Mouse (Mus musculus) spleen, adult 2 months (tissue): ENCODE data around the gene Lypd8.

Experiments
- CTCF ChIP-seq: fragments of 200-500 bp; IDR thresholded peaks from 2 replicates; pipeline ENCODE4 v1.5.1; 2011; ENCODE audit warnings: mild to moderate bottlenecking, inconsistent platforms; ENCODE audit not compliant: insufficient read depth, insufficient read length, insufficient replicate concordance; ENCODE audit errors: extremely low read depth
- POLR2A ChIP-seq: fragments of 200-500 bp; IDR thresholded peaks from 2 replicates; pipeline ENCODE4 v1.6.1; 2011; ENCODE audit warnings: low read depth, low read length, inconsistent platforms

DNA sequence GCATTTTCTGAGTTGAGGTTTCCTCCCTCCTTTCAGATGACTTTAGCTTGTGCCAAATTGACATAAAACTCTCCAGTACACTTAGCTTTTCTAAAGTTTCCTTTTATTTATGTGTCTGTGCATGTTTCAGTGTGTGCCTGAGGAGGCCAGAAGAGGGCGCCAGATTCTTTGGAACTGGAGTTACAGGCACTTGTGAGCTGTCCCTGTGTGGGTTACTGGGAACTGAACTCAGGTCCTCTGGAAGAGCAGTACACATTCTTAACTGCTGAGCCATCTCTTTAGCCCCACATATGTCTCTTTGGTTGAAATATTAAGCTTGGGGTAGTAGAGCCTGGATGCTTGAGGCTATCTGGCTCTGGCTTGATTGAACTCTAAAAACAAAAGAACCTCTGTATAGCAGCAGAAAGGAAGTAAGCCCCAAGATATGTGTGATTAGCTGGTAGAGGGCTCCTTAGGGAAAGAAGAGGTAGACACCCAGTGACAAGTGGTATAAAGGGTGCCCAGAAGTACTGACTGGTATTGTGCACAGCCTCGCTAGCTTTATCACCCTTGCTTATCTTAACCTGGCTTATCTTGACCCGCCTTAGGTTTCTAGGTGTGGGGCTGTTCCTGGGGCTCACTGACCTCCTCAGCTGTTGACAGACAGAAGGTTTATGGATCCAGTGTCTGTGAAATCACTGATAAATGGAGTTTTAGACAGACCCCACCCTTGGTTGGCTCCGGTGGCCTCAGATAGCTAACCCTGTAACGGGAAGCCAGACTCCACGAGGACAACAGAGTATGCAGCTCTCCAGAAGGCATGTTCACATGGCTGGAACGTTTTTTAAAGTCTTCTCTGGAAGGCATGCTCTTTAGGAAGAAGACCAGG, 25.9 kb upstream of the Lypd8 start:
- no peak for TF ChIP-seq CTCF
- no peak for TF ChIP-seq POLR2A
